Mouse (Mus musculus): Measurements from ENCODE around the gene Gm44965. TPM values are rescaled to one million over a fixed set of nuclear protein-coding genes. Genes with fewer than 3 reads are reported as not detected.

The Gm44965 gene
- not detected in 2 replicates for polyA plus RNA-seq (2014; fragmentation: Nextera tagmentation; extraction: Ambion mirVana)

- peak; percentile 93 for ATAC-seq (replicated peaks; ENCODE audit: low FRiP score, low TSS enrichment, low read depth)
- Histone ChIP-seq H3K36me3 (ENCODE audit: control insufficient read depth, insufficient read depth, low read length) (peaks cover 30% of the 10 kb centered on the region), H3K4me3 (ENCODE audit: low read depth, low read length) (peak within 1 kb of the TSS; percentile 75), H3K27ac (ENCODE audit: low read depth) (peak within 1 kb of the TSS; percentile 79), H3K4me2 (ENCODE audit: low read length) (peak within 1 kb of the TSS; percentile 70), H3K9ac (ENCODE audit: low read length) (peak within 1 kb of the TSS; percentile 83), H3K27me3 (replicated peaks; ENCODE audit: control insufficient read depth, insufficient read depth, low read length) (no peaks in the 10 kb centered on the region), H3K9me3 (ENCODE audit: control insufficient read depth, low read length) (peaks cover 32% of the 10 kb centered on the region), H3K4me1 (replicated peaks; ENCODE audit: control insufficient read depth, insufficient read depth, low read length) (peaks cover 11% of the 10 kb centered on the region; the same call in 1 of the 2 replicates)
- 7% methylated on average over 45 of the region's 45 CpGs for WGBS
- peak; percentile 95 for DNase-seq (ENCODE audit: low spot score)
These were observed at the start of gene Gm44965, which contains the start of gene Repin1 for GRCm38 (mm10) chr6:48593158-48594042. Gene Gm44965, plus strand, starts transcription at chr6:48593941. Gene Repin1, plus strand, starts transcription at chr6:48593883.

- H3K27me3 ChIP-seq (replicated peaks; ENCODE audit: control insufficient read depth, insufficient read depth, low read length) = no peaks in the 10 kb centered on the region
- WGBS = 75% methylated on average over 5 of the region's 5 CpGs
- no peak overlapping the region for H3K9ac ChIP-seq (ENCODE audit: low read length)
- DNase-seq (ENCODE audit: low spot score) (no peak), ATAC-seq (replicated peaks; ENCODE audit: low FRiP score, low TSS enrichment, low read depth) (no peak)
- no peak overlapping the region for H3K4me3 ChIP-seq (ENCODE audit: low read depth, low read length)
- H3K36me3 ChIP-seq (ENCODE audit: control insufficient read depth, insufficient read depth, low read length) = 0 out of 2 replicates have a peak, but pooled peaks cover 5% of the 10 kb centered on the region
- H3K4me2 ChIP-seq (ENCODE audit: low read length) = no peak overlapping the region
- no peaks in the 10 kb centered on the region for H3K9me3 ChIP-seq (ENCODE audit: control insufficient read depth, low read length)
- no peak overlapping the region for H3K27ac ChIP-seq (ENCODE audit: low read depth)
- no peaks in the 10 kb centered on the region for H3K4me1 ChIP-seq (replicated peaks; ENCODE audit: control insufficient read depth, insufficient read depth, low read length)
These were observed 48.5 kb upstream of the Gm44965 start for GRCm38 (mm10) chr6:48545251-48545650.

- no peak overlapping the region for H3K4me2 ChIP-seq (ENCODE audit: low read length)
- H3K9ac ChIP-seq (ENCODE audit: low read length) = no peak overlapping the region
- no peaks in the 10 kb centered on the region for H3K4me1 ChIP-seq (replicated peaks; ENCODE audit: control insufficient read depth, insufficient read depth, low read length)
- H3K36me3 ChIP-seq (ENCODE audit: control insufficient read depth, insufficient read depth, low read length) = no peaks in the 10 kb centered on the region
- DNase-seq (ENCODE audit: low spot score) (no peak), ATAC-seq (replicated peaks; ENCODE audit: low FRiP score, low TSS enrichment, low read depth) (no peak)
- H3K27me3 ChIP-seq (replicated peaks; ENCODE audit: control insufficient read depth, insufficient read depth, low read length) = no peaks in the 10 kb centered on the region
- H3K9me3 ChIP-seq (ENCODE audit: control insufficient read depth, low read length) = no peaks in the 10 kb centered on the region
- WGBS = 58% methylated on average over 1 of the region's 1 CpGs
- no peak overlapping the region for H3K27ac ChIP-seq (ENCODE audit: low read depth)
- no peak overlapping the region for H3K4me3 ChIP-seq (ENCODE audit: low read depth, low read length)
These were observed 47.5 kb upstream of the Gm44965 start for GRCm38 (mm10) chr6:48546271-48546670.

GRCm38 (mm10) chr6:48546858-48547257 is 46.9 kb upstream of the Gm44965 start:
- Histone ChIP-seq H3K27me3 (replicated peaks; ENCODE audit: control insufficient read depth, insufficient read depth, low read length) (no peaks in the 10 kb centered on the region), H3K4me1 (replicated peaks; ENCODE audit: control insufficient read depth, insufficient read depth, low read length) (no peaks in the 10 kb centered on the region), H3K4me3 (ENCODE audit: low read depth, low read length) (no peak overlapping the region), H3K9me3 (ENCODE audit: control insufficient read depth, low read length) (no peaks in the 10 kb centered on the region), H3K27ac (ENCODE audit: low read depth) (no peak overlapping the region), H3K9ac (ENCODE audit: low read length) (no peak overlapping the region), H3K36me3 (ENCODE audit: control insufficient read depth, insufficient read depth, low read length) (no peaks in the 10 kb centered on the region), H3K4me2 (ENCODE audit: low read length) (no peak overlapping the region)
- WGBS = 47% methylated on average over 4 of the region's 4 CpGs
- DNase-seq (ENCODE audit: low spot score) (no peak), ATAC-seq (replicated peaks; ENCODE audit: low FRiP score, low TSS enrichment, low read depth) (no peak)

GRCm38 (mm10) chr6:48548314-48548713 is 45.4 kb upstream of the Gm44965 start:
- no peaks in the 10 kb centered on the region for H3K4me1 ChIP-seq (replicated peaks; ENCODE audit: control insufficient read depth, insufficient read depth, low read length)
- DNase-seq (ENCODE audit: low spot score) (no peak), ATAC-seq (replicated peaks; ENCODE audit: low FRiP score, low TSS enrichment, low read depth) (no peak)
- WGBS = 78% methylated on average over 6 of the region's 6 CpGs
- no peak overlapping the region for H3K4me3 ChIP-seq (ENCODE audit: low read depth, low read length)
- no peaks in the 10 kb centered on the region for H3K9me3 ChIP-seq (ENCODE audit: control insufficient read depth, low read length)
- H3K4me2 ChIP-seq (ENCODE audit: low read length) = no peak overlapping the region
- H3K36me3 ChIP-seq (ENCODE audit: control insufficient read depth, insufficient read depth, low read length) = no peaks in the 10 kb centered on the region
- H3K27me3 ChIP-seq (replicated peaks; ENCODE audit: control insufficient read depth, insufficient read depth, low read length) = no peaks in the 10 kb centered on the region
- no peak overlapping the region for H3K9ac ChIP-seq (ENCODE audit: low read length)
- H3K27ac ChIP-seq (ENCODE audit: low read depth) = no peak overlapping the region

- no peak for ATAC-seq (replicated peaks; ENCODE audit: low FRiP score, low TSS enrichment, low read depth)
- no peaks in the 10 kb centered on the region for H3K27me3 ChIP-seq (replicated peaks; ENCODE audit: control insufficient read depth, insufficient read depth, low read length)
- H3K9ac ChIP-seq (ENCODE audit: low read length) = no peak overlapping the region
- DNase-seq (ENCODE audit: low spot score) = no peak
- peaks cover 11% of the 10 kb centered on the region for H3K4me1 ChIP-seq (replicated peaks; ENCODE audit: control insufficient read depth, insufficient read depth, low read length)
- H3K27ac ChIP-seq (ENCODE audit: low read depth) = no peak overlapping the region
- 45% methylated on average over 4 of the region's 4 CpGs for WGBS
- H3K4me3 ChIP-seq (ENCODE audit: low read depth, low read length) = no peak overlapping the region
- no peaks in the 10 kb centered on the region for H3K36me3 ChIP-seq (ENCODE audit: control insufficient read depth, insufficient read depth, low read length)
- no peak overlapping the region for H3K4me2 ChIP-seq (ENCODE audit: low read length)
- no peaks in the 10 kb centered on the region for H3K9me3 ChIP-seq (ENCODE audit: control insufficient read depth, low read length)
These were observed 40.8 kb upstream of the Gm44965 start for GRCm38 (mm10) chr6:48552918-48553317.

- ATAC-seq (replicated peaks; ENCODE audit: low FRiP score, low TSS enrichment, low read depth) (no peak), DNase-seq (ENCODE audit: low spot score) (no peak)
- H3K9ac ChIP-seq (ENCODE audit: low read length) = peak overlapping the region; percentile 65
- H3K4me3 ChIP-seq (ENCODE audit: low read depth, low read length) = peak overlapping the region; percentile 63; the same call in 1 of the 2 replicates
- no peaks in the 10 kb centered on the region for H3K9me3 ChIP-seq (ENCODE audit: control insufficient read depth, low read length)
- H3K4me1 ChIP-seq (replicated peaks; ENCODE audit: control insufficient read depth, insufficient read depth, low read length) = peaks cover 11% of the 10 kb centered on the region
- whole genome bisulfite sequencing = 84% methylated on average over 4 of the region's 4 CpGs
- H3K27me3 ChIP-seq (replicated peaks; ENCODE audit: control insufficient read depth, insufficient read depth, low read length) = no peaks in the 10 kb centered on the region
- peak overlapping the region; percentile 83 for H3K4me2 ChIP-seq (ENCODE audit: low read length)
- no peaks in the 10 kb centered on the region for H3K36me3 ChIP-seq (ENCODE audit: control insufficient read depth, insufficient read depth, low read length)
- H3K27ac ChIP-seq (ENCODE audit: low read depth) = peak overlapping the region; percentile 98
These were observed 39.9 kb upstream of the Gm44965 start for GRCm38 (mm10) chr6:48553819-48554218.

GRCm38 (mm10) chr6:48554280-48555103 is 39.2 kb upstream of the Gm44965 start, which contains the start of gene Lrrc61:
Gene Lrrc61, plus strand, starts transcription at chr6:48554796.
- H3K27me3 ChIP-seq (replicated peaks; ENCODE audit: control insufficient read depth, insufficient read depth, low read length) = no peaks in the 10 kb centered on the region
- no peaks in the 10 kb centered on the region for H3K9me3 ChIP-seq (ENCODE audit: control insufficient read depth, low read length)
- peak within 1 kb of the TSS; percentile 98 for H3K27ac ChIP-seq (ENCODE audit: low read depth)
- H3K4me2 ChIP-seq (ENCODE audit: low read length) = peak within 1 kb of the TSS; percentile 83
- H3K4me1 ChIP-seq (replicated peaks; ENCODE audit: control insufficient read depth, insufficient read depth, low read length) = peaks cover 11% of the 10 kb centered on the region
- H3K36me3 ChIP-seq (ENCODE audit: control insufficient read depth, insufficient read depth, low read length) = no peaks in the 10 kb centered on the region
- DNase-seq (ENCODE audit: low spot score) (peak; percentile 95), ATAC-seq (replicated peaks; ENCODE audit: low FRiP score, low TSS enrichment, low read depth) (peak; percentile 87)
- H3K9ac ChIP-seq (ENCODE audit: low read length) = peak within 1 kb of the TSS; percentile 65
- WGBS = under 1% methylated on average over 39 of the region's 39 CpGs
- H3K4me3 ChIP-seq (ENCODE audit: low read depth, low read length) = peak within 1 kb of the TSS; percentile 63

All from intestine, embryonic 14.5 days (tissue).